Mouse (Mus musculus) testis, adult 2 months (tissue): Measurements from ENCODE around the gene Rnh1. TPM values are rescaled to one million over a fixed set of nuclear protein-coding genes. Genes with fewer than 3 reads are reported as not detected.

Experiments
- H3K27ac ChIP-seq: fragments of 200-500 bp; 2 replicates; pipeline ENCODE4 v1.5.1; 2012; ENCODE audit warnings: low read depth, low read length; ENCODE audit not compliant: control insufficient read depth, insufficient read depth
- H3K27me3 ChIP-seq: fragments of 200-500 bp; 2 replicates; pipeline ENCODE4 v1.6.1; 2012; ENCODE audit warnings: mild to moderate bottlenecking, low read length, moderate library complexity; ENCODE audit not compliant: control insufficient read depth, insufficient read depth
- H3K36me3 ChIP-seq: fragments of 200-500 bp; 2 replicates; pipeline ENCODE4 v1.6.1; 2012; ENCODE audit warnings: mild to moderate bottlenecking, low read length; ENCODE audit not compliant: control insufficient read depth, insufficient read depth
- H3K4me1 ChIP-seq: fragments of 200-500 bp; 2 replicates; pipeline ENCODE4 v1.6.1; 2012; ENCODE audit warnings: low read length; ENCODE audit not compliant: control insufficient read depth, insufficient read depth
- H3K4me3 ChIP-seq: fragments of 200-500 bp; 2 replicates; pipeline ENCODE4 v1.5.1; 2012; ENCODE audit warnings: low read depth, mild to moderate bottlenecking, low read length, moderate library complexity, mixed read lengths; ENCODE audit not compliant: control insufficient read depth
- CTCF ChIP-seq: fragments of 200-500 bp; IDR thresholded peaks from 2 replicates; pipeline ENCODE4 v1.5.1; 2012; ENCODE audit warnings: low read depth, mild to moderate bottlenecking, inconsistent platforms, low read length, moderate library complexity; ENCODE audit not compliant: control insufficient read depth, insufficient read depth, insufficient replicate concordance
- POLR2A ChIP-seq: fragments of 200-500 bp; IDR thresholded peaks from 2 replicates; pipeline ENCODE4 v1.6.1; 2012; ENCODE audit warnings: low read depth, mild to moderate bottlenecking, inconsistent platforms, low read length, moderate library complexity; ENCODE audit not compliant: control insufficient read depth
- polyA plus RNA-seq: library from polyadenylated mRNA; depleted of rRNA; stranded (reverse); fragments of >200 nt; gene quantifications from 2 replicates; pipeline ENCODE4 v1.2.3, GENCODE M21; 2012

Rnh1 gene
- polyA plus RNA-seq, 1 experiment: 16.6 TPM

- no peak overlapping the region for H3K4me3 ChIP-seq
- no peaks in the 10 kb centered on the region for H3K27me3 ChIP-seq
- no peaks in the 10 kb centered on the region for H3K36me3 ChIP-seq
- no peak for TF ChIP-seq POLR2A
- TF ChIP-seq CTCF: no peak
- H3K27ac ChIP-seq: no peak overlapping the region
- H3K4me1 ChIP-seq: peaks cover 7% of the 10 kb centered on the region
These were observed 8.3 kb downstream of the Rnh1 start for GRCm38 (mm10) chr7:141164397-141164796.

DNA sequence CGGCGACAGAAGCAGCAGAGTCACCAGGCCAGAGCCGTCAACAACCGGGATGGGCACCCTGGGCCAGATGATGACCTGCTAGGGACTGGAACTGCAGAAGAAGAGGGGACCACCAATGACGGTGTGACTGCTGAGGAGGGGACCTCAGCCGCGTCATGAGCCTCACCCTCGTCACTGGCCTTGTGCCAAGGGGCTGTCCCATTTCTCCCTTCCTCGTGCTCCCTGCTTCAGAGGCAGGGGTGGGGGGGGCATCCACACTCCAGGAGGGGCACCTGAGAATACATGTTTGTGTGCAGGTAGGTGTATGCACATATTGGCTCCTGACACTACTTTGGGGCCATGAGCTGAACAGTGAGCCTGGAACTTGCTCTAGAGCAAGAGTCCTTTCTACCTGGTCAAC lies 17.3 kb downstream of the Rnh1 start:
- H3K4me3 ChIP-seq: no peak overlapping the region
- TF ChIP-seq CTCF: no peak
- no peak for TF ChIP-seq POLR2A
- no peaks in the 10 kb centered on the region for H3K4me1 ChIP-seq
- H3K27ac ChIP-seq: no peak overlapping the region
- H3K27me3 ChIP-seq: no peaks in the 10 kb centered on the region
- H3K36me3 ChIP-seq: no peaks in the 10 kb centered on the region; the same call in 1 of the 2 replicates

DNA sequence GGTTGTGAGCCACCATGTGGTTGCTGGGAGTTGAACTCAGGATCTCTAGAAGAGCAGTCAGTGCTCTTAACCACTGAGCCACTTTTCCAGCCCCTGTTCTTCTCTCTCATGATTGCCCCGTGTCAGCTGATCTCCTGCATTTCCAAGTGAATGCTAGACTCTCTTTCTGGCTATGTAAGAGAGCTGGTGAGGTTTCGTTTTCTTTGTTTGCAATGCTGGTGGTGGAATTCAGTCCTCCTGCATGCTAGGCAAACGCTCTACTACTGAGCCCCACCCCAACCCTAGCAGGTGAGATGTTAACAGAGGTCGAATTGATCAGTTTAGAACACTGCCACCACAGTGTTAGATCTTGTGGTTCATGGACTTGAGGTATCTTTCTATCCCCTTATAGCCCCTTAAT lies 24.0 kb downstream of the Rnh1 start:
- TF ChIP-seq POLR2A (no peak), CTCF (no peak)
- Histone ChIP-seq H3K27ac (no peak overlapping the region), H3K4me3 (no peak overlapping the region), H3K27me3 (no peaks in the 10 kb centered on the region), H3K4me1 (peaks cover 3% of the 10 kb centered on the region; the same call in 1 of the 2 replicates), H3K36me3 (peaks cover 3% of the 10 kb centered on the region)

DNA sequence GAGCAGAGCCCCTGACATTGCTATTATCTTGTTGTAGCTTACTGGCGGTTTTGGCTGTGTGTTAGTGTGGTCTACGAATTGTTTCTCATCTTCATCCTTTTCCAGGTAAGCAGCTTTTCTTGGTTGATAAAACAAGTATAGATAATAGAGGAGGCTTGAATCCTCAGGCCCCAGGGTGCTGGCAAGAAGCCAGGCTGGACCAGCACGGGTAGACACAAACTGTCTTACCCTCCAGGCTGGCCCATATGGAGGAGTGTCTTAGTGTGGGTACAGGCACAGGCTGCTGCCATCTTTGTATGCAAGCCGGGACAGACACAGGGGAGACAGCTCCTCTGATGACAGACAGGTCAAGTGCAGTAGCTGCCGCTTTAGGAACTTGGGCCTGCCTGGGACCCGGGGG lies 25.6 kb downstream of the Rnh1 start:
- TF ChIP-seq POLR2A (no peak), CTCF (no peak)
- Histone ChIP-seq H3K36me3 (peaks cover 3% of the 10 kb centered on the region), H3K27ac (no peak overlapping the region; the same call in 1 of the 2 replicates)

DNA sequence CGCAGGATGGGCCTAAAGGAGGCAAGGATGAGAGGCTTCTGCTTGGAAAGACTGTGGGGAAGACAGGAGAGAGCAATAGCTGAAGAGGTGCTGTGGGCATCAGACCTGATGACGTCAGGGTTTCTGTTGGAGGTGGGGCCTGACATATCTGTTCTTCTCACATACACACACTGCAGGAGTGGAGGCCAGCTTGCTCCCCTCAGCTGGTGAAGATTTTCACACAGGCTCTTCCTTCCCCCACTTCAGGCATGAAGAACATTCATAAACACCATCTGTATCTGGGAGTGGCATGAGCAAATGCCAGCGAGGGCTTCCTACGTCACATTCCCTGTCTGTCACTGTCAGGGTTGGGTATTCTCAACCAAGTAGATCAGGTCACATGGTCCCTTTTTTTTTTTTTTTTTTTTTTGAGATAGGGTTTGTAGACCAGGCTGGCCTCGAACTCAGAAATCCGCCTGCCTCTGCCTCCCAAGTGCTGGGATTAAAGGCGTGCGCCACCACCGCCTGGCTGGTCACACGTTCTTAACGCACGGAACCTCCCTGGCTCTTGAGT lies 26.5 kb downstream of the Rnh1 start:
- no peak for TF ChIP-seq POLR2A
- no peak for TF ChIP-seq CTCF
- H3K36me3 ChIP-seq: peaks cover 3% of the 10 kb centered on the region
- peaks cover 6% of the 10 kb centered on the region; the same call in 1 of the 2 replicates for H3K4me1 ChIP-seq
- no peaks in the 10 kb centered on the region for H3K27me3 ChIP-seq
- no peak overlapping the region for H3K4me3 ChIP-seq
- no peak overlapping the region for H3K27ac ChIP-seq

More for the DNA sequence above, 25.6 kb downstream of the Rnh1 start:
- Histone ChIP-seq H3K4me3 (no peak overlapping the region), H3K4me1 (peaks cover 6% of the 10 kb centered on the region; the same call in 1 of the 2 replicates), H3K27me3 (no peaks in the 10 kb centered on the region)

- Histone ChIP-seq H3K36me3 (peaks cover 3% of the 10 kb centered on the region), H3K4me1 (peaks cover 6% of the 10 kb centered on the region; the same call in 1 of the 2 replicates), H3K27me3 (no peaks in the 10 kb centered on the region), H3K4me3 (no peak overlapping the region), H3K27ac (no peak overlapping the region)
- no peak for TF ChIP-seq CTCF
- no peak for TF ChIP-seq POLR2A
These were observed 27.3 kb downstream of the Rnh1 start for GRCm38 (mm10) chr7:141145403-141145802.

- Histone ChIP-seq H3K4me1 (peaks cover 6% of the 10 kb centered on the region; the same call in 1 of the 2 replicates), H3K27me3 (no peaks in the 10 kb centered on the region), H3K36me3 (peaks cover 3% of the 10 kb centered on the region), H3K4me3 (no peak overlapping the region), H3K27ac (no peak overlapping the region)
- TF ChIP-seq POLR2A (no peak), CTCF (no peak)
These were observed 28.0 kb downstream of the Rnh1 start for GRCm38 (mm10) chr7:141144650-141145049.

DNA sequence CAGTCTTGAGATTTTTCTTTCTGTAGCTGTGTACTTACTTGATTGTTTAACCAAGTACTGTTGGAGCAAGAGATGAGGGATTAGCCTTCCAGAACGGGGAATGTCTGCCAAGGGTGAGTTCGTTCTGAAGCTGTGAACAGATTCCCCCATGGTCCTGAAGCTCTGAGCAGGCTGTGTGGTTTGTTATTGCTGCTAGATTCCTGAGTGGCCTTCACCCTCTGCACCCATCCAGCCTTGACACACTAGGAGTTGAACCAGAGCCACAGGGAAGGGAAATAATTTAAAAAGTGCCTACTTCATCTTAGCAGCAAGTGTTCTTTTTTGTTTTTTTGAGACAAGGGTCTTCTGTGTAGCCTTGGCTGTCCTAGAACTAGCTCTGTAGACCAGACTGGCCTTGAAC lies 28.8 kb downstream of the Rnh1 start:
- Histone ChIP-seq H3K27me3 (no peaks in the 10 kb centered on the region), H3K4me1 (peaks cover 6% of the 10 kb centered on the region; the same call in 1 of the 2 replicates), H3K27ac (no peak overlapping the region), H3K36me3 (no peaks in the 10 kb centered on the region; the same call in 1 of the 2 replicates), H3K4me3 (no peak overlapping the region)
- no peak for TF ChIP-seq CTCF
- no peak for TF ChIP-seq POLR2A
